Mouse (Mus musculus) common myeloid progenitor, adult 5-6 weeks (primary cell): ENCODE results near the gene Zfp91. TPM values are rescaled to one million over a fixed set of nuclear protein-coding genes. Genes with fewer than 3 reads are reported as not detected.
A peak's percentile ranks its signal among the peaks of the same experiment; 100 is the strongest.
"Not testable (repeated sequence)": the region's sequence is repeated elsewhere in the genome, so short reads cannot be mapped to it uniquely, and the experiment has no call there.

Experiments used
- ATAC-seq: replicated peaks from 2 replicates; pipeline ENCODE4 v1.8.0; 2016; ENCODE audit warnings: low read depth, mild to moderate bottlenecking, moderate TSS enrichment, inconsistent platforms; ENCODE audit not compliant: poor library complexity, severe bottlenecking
- total RNA-seq: library from RNA; stranded (forward); fragments of 200-1000, 187-1606 nt; gene quantifications from 2 replicates; pipeline ENCODE4 v1.2.3, GENCODE M21; 2017

Gene Zfp91
- total RNA-seq, 1 experiment from 2014 or later = 124 TPM

DNA sequence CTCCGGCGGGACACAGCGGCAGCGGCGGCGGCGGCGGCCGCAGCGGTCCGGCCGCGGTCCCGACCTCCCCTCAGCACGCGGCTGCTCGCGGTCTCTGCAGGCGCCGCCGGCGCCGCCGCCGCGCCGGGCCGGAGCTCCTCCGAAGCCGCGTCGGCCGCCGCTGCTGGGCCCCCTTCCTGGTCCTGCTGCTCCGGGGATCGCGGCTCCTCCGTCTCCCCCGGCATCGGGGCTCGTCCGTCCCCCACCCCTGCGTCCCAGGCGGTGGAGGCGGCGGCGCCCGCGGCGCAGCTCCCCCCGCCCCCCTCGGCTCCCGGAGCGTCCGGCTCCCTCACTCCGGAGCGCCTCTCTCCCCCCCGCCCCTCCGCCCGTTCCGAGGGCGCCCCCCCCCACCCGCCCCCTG is 816 bp downstream of the Zfp91 start:
- no peak for ATAC-seq

DNA sequence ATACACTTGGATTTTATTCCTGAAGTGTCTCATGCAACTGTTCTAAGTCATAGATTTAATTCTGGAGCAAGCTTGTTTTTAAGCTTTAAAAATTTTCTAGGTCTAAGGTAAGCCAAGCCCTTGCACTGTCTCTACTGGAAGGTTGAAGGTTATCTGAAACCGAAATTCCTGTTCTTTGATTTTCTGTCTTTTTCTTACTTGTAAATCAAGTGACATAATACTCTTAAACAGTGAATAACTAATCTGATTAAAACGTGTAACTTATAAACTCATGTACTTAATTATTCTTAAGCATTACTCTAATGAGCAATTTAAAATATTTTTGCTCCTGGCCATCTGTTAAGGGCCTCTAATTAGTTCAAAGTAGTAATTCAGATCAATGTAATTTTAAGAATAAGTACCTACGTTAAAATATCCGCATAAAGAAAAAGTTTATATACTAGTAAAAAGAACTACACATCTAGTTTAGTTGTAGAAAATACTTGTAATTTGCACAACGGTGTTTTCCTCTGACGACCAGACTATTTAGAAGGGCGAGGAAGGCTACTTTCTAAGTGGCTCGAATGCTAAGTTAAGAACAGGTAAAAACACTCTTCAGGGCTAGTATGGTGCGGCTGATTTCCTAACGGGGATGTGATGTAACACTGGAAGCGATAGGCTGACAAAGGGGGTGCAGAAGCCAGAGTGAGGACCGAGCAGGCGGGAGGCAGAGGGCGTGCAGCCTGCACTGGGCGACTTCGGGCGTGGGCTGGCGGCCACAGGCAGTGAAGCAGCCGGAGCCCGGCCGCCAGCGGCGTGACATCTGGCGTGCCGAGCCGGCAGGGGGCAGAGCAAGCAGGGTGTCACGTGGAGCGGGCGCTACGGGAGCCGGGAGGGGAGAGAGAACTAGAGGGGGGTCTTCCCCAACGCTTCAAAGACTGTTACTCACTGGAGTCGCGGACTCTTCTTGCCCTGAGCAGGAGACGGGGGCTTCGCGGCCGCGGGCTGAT is 1.6 kb downstream of the Zfp91 start:
- ATAC-seq = peak; percentile 39

DNA sequence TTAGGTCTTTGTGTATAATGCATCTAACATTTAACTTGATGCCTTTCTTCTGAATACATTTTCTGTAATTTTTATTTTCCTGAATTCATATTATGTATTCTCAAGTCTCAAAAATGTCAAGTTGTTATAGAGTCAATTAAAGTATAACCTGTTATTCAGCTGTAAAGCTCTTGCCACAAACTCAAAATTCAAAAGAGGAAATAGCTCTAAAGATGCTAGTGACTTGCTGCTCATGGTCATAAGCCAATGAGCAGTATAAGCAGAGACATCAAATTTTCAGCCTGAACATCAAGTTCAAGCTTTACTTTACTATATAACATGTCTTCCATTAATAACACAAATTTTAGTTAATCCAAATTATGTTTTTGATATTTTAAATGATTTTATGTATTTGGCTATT is 3.6 kb downstream of the Zfp91 start:
- no peak for ATAC-seq

DNA sequence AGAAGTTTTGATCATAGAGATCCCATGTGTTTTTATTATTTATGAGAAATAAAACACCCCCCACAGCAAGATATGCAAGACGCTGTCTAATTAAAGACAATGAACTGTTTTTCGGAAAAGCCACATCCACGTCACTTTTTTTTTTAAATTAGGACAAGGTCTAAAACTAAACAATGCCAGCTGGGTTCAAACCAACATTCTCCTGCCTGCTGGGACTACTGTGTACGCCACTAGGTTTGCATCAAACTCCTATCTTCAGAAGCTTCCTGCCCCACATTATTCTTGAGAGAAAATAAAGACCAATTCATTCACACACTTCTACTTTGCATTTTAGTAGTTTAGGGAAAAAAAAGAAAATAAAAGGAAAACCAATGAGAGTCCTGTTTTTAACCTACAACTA is 8.2 kb downstream of the Zfp91 start:
- no peak for ATAC-seq

DNA sequence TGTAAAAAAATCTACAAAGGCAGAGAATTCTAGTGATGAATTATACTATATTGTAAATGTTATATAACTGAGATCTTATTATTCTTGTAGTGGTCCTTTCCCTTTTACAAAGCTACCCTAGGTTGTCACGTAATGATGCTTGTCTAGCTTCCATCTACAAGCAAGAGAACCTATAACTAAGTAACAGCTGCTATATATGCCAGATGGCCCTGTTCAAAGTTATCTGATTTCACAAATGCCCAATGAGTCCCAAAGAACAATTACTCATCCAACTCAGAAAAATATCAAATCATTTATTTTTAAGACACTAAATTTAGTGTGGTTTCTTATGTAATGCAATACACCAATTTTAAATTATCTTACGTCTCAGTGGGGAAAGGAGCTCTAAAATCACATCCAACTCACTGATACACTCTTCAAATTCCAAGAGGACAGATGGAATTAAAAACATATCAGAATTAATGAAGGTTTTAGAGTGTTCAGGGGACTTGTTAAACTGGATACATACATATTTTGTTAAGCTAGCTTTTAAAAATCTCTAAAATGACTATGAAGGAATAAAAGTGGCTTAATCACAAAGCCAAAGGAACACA is 9.0 kb downstream of the Zfp91 start:
- no peak for ATAC-seq

DNA sequence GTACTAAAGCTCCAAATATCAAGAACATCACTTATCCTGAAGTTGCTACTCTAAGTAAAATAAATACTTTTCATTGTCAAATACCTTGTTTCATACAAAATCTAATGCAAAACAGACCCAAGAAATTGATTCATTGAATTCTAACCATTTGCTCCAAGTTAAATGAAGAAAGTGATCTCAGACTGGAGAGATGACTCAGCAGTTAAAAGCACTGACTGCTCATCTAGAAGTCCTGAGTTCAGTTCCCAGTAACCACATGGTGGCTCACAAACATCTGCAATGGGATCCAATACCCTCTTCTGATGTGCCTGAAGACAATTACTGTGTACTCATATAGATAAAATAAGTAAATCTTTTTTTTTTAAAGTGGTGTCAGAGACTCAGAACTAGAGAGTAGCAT is 15.5 kb downstream of the Zfp91 start:
- ATAC-seq = no peak

DNA sequence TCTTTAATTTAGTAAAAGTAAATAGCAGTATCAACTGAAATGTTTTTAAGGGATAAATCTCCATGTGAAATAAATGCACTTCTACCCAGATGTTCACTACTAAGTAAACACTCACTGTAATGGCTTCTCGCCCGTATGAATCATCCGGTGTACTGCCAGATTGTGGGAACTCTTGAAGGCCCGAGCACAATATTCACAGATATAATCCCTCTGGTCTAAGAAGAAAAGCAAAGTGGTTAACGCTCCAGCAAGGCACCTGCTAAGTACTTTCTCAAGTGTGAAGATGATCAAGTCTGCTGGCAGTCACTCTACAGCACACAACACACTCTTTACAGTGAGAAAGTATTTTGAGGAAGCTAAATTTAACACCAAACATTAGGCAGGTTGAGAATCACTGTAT is 25.0 kb downstream of the Zfp91 start:
- ATAC-seq = no peak

DNA sequence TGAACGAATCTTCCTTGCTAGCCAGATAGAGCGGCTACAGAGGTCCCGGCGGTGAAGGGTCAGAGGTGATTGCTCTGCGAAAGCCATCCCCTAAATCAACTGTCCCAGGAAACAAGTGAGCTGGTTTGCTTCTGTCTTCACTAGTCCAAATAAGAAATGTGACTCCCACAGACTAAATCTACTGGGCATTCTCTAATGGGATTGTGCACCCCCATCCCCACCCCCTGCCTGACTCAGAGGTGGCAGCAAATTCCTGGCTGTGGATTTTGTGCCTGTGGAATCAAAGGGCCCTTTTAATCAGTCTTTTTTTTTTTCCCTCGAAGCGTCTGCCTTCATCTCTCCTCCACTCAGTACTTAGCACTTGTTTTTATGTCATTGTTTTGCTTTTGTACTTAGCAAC is 30.6 kb downstream of the Zfp91 start, which contains the start of gene Cntf:
Cntf (minus strand) TSS at position 325 of the 400 bp plus-strand sequence.
- ATAC-seq = no peak

DNA sequence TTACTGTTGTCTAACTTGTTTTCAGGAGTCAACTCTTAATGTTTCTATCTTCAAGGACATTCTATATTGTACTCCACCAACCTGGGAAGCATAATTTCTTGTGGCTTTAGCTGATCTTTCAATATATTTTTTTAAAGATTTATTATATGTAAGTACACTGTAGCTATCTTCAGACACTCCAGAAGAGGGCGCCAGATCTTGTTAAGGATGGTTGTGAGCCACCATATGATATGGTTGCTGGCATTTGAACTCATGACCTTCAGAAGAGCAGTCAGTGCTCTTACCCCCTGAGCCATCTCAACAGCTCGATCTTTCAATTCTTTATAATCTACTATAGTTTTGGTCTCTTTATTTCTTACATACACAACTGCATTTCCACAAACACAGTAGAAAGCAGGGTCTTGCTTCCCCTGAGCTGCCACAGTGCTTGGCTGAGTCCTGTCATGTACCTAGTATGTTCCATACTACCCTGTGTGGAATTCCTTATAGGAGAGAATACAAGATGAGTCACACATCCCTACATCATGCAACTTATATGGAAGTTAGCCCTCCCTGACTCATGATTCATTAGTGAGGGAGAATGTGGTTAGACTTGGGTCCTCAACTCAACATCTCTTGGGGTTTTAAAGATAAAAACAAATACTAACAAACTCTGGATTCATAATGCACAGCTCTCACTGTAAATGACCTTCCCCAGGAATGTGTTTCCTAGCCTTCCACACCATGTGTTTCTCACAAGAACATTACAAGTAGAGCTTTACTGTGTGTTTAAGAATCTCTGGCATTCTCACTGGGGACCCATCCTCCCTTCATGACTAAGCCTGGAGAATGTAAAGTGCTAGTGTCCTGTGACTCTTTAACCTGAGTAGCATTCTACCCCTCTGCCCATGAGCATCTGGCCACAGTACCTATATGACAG is 33.5 kb downstream of the Zfp91 start:
- ATAC-seq = no peak

DNA sequence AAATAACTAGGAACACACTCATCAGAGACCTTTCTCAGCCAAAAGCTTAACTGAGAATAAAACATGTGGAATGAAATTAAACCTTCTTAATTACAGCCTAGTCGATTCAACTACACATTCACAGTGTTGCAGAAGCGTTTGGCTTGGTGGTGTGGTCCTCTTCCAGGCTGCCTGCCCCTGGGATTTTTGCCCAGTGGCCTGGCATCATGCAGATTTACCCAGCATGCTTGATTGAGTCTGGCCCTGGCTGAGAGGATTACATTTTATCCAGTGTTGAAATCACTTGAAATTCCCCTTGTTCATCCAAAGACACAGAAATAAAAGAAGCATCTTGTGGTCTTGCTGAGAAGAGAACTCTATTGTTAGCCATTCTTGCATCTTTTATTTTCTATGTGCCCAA is 36.3 kb downstream of the Zfp91 start:
- ATAC-seq = no peak

DNA sequence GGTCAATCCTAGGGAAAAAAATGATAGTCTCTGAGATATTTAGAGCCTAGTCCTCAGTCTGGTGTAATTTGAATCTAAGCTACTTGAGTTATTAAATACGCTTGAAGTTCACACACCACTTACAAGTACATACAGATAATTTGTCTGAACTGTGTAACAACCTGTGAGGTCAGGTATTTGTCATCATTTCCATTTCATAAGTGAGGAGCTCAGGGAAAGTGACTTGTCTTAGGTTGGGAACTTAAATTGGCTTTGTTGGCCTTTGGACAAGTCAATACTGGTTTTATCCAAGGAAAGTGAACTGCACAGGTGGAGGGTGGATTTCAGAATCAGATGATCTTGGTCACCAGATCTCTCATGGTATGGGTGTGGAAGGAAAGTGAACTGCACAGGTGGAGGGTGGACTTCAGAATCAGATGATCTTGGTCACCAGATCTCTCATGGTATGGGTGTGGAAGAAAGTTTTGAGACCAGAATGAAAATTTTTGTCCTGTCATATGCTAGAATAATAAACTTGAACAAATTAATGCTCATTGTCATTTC is 36.9 kb downstream of the Zfp91 start:
- ATAC-seq = no peak

DNA sequence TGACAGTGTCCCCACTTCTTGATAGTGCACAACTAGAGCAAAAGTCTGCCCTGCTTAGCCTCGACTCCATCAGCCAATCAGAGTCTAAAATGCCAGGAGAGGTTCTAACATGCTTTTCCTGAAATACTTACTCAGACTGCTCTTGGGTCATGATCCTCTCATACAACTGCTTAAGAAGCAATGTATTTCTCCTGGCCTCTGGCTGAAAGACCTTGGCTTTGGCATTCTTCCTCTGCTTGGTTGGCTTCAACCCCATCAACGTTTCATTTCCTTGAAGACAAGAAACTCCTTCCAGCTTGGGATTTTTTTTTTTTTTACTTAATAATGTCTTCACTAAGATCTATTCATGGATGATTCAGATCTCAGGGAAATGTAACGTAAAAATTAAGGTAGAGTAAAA is 39.6 kb downstream of the Zfp91 start:
- no peak for ATAC-seq

DNA sequence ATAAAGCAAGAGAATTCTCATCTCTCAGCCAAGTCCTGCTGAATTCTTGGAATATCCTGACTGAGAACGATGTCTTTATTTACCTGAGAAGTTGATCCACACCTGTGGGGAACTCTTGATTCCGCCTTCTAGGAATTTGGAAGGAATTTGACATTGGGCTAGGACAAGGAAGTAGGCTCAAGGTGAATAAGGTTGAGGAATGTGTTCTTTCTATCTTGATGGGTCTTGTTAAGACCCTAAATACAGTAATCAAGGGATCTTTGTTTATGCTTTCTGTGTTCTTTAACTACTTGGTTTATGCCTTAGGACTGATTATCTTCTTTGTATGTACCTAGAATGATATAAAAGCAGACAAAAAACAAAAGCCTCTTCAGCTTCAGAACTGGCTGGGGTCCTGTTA is 64.0 kb downstream of the Zfp91 start:
- no peak for ATAC-seq

DNA sequence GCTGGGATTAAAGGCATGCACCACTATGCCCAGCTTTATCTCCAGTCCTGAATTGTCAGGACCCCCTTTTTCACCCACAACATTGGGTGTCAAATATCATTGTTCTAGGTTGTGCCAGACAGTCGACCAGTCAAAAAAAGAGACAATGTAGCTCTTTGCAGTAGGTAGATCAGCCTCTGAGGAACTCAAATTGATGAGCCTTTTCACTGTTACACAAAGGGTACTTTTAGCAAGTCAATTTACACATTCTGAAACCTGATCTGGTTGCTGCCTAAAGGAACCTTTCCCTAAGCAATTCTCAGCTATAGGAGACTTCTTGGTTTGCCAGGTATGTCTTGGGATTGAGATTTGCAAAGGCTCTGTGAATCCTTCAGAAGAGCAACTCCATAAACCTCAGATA is 64.9 kb downstream of the Zfp91 start:
- no peak for ATAC-seq

DNA sequence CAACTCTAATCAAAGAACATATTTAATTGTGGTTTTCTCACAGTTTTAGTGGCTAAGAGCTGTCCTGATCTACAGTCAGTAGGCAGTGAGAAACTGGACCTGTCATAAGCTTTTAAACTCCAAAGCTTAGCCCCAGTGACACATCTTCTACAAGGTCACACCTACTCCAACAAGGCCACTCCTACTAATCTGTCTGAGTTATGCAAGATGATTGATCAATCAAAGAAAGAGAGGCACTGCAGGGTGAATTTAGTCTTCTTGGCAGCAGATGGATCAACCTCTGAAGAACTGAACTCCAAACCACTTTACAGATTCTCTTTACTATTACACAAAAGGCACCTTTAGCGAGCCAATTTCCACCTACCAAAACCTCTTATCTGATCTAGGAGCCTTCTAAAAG is 70.1 kb downstream of the Zfp91 start:
- no peak for ATAC-seq

DNA sequence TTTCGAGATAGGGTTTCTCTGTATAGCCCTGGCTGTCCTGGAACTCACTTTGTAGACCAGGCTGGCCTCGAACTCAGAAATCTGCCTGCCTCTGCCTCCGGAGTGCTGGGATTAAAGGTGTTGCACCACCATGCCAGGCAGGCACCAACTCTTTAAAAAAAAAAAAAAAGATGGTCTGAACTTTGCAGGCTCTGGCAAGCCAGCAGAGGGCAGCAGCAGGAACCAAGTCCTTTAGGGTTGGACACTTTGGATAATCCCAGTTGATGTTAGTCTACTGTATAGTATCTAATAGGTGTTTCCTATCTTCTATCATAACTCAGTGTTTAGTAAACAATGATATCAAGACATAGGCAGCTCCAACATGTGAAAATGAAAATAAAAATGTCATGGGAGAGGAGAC is 73.6 kb downstream of the Zfp91 start:
- peak; percentile 78 for ATAC-seq

DNA sequence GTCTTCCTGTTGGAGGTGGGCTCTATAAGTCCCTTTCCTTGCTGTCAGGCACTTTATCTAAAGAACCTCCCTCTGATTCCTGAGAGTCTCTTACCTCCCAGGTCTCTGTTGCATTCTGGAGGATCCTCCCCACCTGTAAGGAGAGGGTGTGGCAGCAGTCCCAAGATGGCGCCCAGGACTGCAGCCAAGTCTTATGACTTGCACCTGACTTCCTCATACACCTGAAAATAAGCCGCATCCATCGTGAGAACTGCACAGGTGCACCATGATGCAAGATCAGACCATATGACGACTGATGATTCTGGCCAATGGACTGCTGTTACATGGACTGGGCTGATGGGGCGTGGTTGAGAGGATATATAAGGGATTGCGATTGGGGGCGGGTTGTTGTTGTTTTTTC is 74.3 kb downstream of the Zfp91 start:
- not testable (repeated sequence) for ATAC-seq

DNA sequence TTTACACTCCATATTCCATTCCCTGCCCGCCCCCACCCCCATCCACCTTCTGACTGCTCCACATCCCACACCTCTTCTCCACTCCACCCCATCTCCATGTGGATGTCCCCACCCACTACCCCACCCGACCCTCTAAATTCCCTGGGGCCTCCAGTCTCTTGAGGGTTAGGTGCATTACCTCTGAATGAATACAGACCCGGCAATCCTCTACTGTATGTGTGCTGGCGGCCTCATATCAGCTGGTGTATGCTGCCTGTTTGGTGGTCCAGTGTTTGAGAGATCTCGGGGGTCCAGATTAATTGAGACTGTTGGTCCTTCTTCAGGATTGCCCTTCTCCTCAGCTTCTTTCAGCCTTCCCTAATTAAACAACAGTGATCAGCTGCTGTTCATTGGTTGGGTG is 75.0 kb downstream of the Zfp91 start:
- not testable (repeated sequence) for ATAC-seq

DNA sequence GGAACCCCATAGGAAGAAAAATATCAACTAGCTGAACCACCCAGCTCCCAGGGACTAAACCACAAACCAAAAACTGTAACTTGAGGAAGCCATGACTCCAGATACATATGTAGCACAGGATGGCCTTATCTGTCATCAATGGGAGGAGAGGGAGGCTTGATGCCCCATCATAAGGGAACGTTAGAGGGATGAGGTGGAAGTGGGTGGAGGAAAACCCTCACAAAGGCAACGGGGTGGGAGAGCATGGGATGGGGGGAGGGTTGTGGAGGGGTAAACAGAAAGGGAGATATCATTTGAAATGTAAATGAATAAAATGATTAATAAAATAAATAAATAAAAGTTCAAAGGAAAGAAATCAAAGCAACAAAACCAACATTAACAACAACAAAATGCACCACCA is 75.5 kb downstream of the Zfp91 start:
- no peak for ATAC-seq

DNA sequence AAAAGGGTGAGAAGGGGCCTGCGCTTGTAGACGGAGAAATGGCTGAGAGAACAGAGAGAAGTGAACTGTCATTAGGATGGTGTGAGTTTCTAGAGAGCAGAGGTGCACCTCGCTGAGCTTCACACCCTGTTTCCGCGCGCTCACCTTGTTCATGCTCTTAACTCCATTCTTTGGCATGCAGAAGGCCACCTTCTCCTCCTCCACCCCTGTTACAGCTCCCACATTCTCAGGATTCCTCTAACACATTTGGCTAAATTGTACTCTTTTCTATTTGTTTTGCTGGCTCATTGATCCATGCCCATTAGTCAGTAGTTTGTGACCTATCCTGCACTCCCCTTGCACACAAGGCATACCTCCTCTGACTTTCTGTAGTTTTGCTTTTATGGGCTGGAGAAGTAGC is 76.7 kb downstream of the Zfp91 start:
- no peak for ATAC-seq
